Mouse (Mus musculus) small intestine, adult 2 months (tissue): ENCODE data around the gene Gm11060. TPM values are rescaled to one million over a fixed set of nuclear protein-coding genes. Genes with fewer than 3 reads are reported as not detected.

Source experiments
- H3K27ac ChIP-seq: fragments of 200-500 bp; 2 replicates; pipeline ENCODE4 v1.5.1; 2012; ENCODE audit warnings: low read depth, low read length, control low read depth, inconsistent platforms; ENCODE audit not compliant: insufficient read depth
- H3K27me3 ChIP-seq: fragments of 200-500 bp; 2 replicates; pipeline ENCODE4 v1.6.1; 2012; ENCODE audit warnings: mild to moderate bottlenecking, moderate library complexity, low read length, inconsistent platforms; ENCODE audit not compliant: control insufficient read depth, insufficient read depth
- H3K36me3 ChIP-seq: fragments of 200-500 bp; 2 replicates; pipeline ENCODE4 v1.6.1; 2012; ENCODE audit warnings: mild to moderate bottlenecking, low read length, control low read depth, inconsistent platforms; ENCODE audit not compliant: control insufficient read depth, insufficient read depth
- H3K4me1 ChIP-seq: fragments of 200-500 bp; 2 replicates; pipeline ENCODE4 v1.6.1; 2012; ENCODE audit warnings: low read length, inconsistent platforms, mixed read lengths; ENCODE audit not compliant: control insufficient read depth, insufficient read depth, insufficient read length
- H3K4me3 ChIP-seq: fragments of 200-500 bp; 2 replicates; pipeline ENCODE4 v1.5.1; 2012; ENCODE audit warnings: low read depth, mild to moderate bottlenecking, control low read depth, inconsistent platforms, low read length, moderate library complexity
- CTCF ChIP-seq: fragments of 200-500 bp; IDR thresholded peaks from 2 replicates; pipeline ENCODE4 v1.5.1; 2012; ENCODE audit warnings: low read depth, mild to moderate bottlenecking, control low read depth, inconsistent platforms, low read length, moderate library complexity, mixed read lengths; ENCODE audit not compliant: insufficient replicate concordance, insufficient read length; ENCODE audit errors: extremely low read depth
- POLR2A ChIP-seq: fragments of 200-500 bp; IDR thresholded peaks from 2 replicates; pipeline ENCODE4 v1.6.1; 2012; ENCODE audit warnings: low read depth, mild to moderate bottlenecking, control low read depth, inconsistent platforms, low read length, moderate library complexity
- WGBS: fragments of 180-500 bp; shearing (Covaris S2); methylation state at CpG from one replicate; pipeline ENCODE4 v1.1.7; 2018; 5-methylcytosine and 5-hydroxymethylcytosine counted together
- polyA plus RNA-seq: library from polyadenylated mRNA; depleted of rRNA; stranded (reverse); fragments of >200 nt; gene quantifications from 2 replicates; pipeline ENCODE4 v1.2.3, GENCODE M21; 2012

The Gm11060 gene
- polyA plus RNA-seq, 1 experiment: not detected

DNA sequence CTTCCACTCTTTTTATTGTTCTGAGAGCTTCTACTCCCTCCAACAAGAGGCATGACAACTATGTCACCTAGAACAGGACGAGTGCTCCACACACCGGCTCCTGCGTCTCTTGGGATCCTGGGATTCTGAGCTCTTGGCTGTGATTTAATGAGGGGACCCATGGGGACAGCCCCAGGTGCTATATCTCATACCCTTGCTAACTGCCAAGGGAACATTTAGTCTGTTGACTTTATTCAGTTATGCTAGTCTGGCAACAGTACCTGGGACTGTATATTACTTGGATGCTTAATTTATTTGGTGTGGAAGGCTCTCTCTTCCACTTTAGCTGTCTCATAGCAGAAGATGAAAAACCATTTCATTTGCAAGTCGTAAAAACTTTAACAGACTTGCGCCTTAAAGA, 16.0 kb upstream of the Gm11060 start:
- Histone ChIP-seq H3K4me1 (no peaks in the 10 kb centered on the region), H3K27me3 (no peaks in the 10 kb centered on the region; the same call in 1 of the 2 replicates), H3K36me3 (no peaks in the 10 kb centered on the region), H3K27ac (no peak overlapping the region), H3K4me3 (no peak overlapping the region)
- 71% methylated on average over 5 of the region's 5 CpGs for WGBS
- TF ChIP-seq CTCF: no peak
- no peak for TF ChIP-seq POLR2A

DNA sequence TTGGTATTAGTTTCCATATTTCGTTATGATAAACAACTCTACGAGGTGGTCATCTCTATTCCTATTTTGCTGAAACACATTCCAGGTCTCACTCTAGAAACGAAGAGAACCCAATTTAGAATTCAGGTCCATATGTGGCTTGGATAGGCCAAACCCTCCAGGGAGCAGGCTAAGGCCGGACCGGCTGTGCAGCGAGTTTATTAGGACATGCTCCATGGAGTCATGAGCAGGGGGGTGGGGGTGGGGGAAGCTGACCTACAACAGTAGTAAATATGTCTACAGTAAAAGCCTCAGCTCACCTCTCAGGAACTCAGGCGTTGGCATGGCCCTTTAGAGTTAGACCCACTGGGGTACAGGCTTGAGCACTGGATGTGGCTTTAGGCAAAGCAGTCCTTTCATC, 14.7 kb upstream of the Gm11060 start:
- no peaks in the 10 kb centered on the region for H3K4me1 ChIP-seq
- H3K36me3 ChIP-seq: no peaks in the 10 kb centered on the region
- H3K27ac ChIP-seq: no peak overlapping the region
- H3K4me3 ChIP-seq: no peak overlapping the region
- 85% methylated on average over 7 of the region's 7 CpGs for WGBS
- TF ChIP-seq POLR2A (no peak), CTCF (no peak)
- H3K27me3 ChIP-seq: no peaks in the 10 kb centered on the region

DNA sequence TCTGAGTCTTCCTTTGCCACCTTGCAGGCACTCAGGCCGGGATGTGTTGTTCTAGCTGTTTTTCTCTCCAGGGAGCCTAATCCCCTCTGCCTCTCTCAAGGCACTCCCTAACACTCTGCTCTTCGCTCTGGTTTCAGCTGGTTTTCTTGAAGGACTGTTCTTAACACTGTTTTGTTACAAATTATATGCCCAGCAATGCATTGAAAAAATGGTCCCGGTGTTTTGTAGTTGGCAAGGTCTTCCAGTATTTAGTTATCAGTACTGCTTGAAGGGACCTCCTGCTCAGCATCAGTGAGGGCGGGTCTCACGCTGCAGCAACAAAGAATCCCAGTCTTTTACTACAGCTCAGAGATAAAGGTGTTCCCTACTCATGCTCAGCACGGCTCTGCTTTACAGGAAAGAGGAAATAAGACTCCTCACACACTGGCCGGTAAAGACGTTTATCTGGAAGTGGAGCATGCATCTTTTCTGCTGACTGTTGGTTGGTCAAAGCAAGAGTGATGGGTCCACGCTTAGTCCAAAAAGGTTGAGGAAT, 9.5 kb upstream of the Gm11060 start:
- WGBS: 26% methylated on average over 9 of the region's 9 CpGs

DNA sequence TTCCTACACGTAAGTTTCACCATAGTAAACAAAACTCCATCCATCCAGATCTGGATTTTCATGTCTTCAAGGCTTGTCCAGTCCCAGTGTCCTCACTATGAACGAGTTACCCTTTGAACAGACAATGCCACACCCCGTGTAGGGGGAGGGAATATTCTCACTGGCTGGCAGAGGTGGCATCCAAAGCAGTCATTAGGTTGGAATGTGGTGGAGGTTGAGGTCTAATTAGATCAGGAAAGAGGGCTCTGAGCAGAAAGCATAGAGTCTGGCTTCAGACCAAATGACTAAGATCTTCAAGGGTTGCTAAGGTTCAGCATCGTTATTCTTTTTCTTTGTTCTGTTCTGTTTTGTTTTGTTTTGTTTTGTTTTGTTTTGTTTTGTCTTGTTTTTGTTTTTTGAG, 7.8 kb upstream of the Gm11060 start:
- Histone ChIP-seq H3K4me3 (no peak overlapping the region), H3K36me3 (no peaks in the 10 kb centered on the region), H3K27ac (no peak overlapping the region), H3K4me1 (no peaks in the 10 kb centered on the region), H3K27me3 (no peaks in the 10 kb centered on the region; the same call in 1 of the 2 replicates)
- no peak for TF ChIP-seq CTCF
- TF ChIP-seq POLR2A: no peak
- WGBS: 65% methylated on average over 4 of the region's 4 CpGs

More for the DNA sequence above, 9.5 kb upstream of the Gm11060 start:
- Histone ChIP-seq H3K36me3 (no peaks in the 10 kb centered on the region), H3K27me3 (no peaks in the 10 kb centered on the region; the same call in 1 of the 2 replicates), H3K4me3 (no peak overlapping the region), H3K4me1 (no peaks in the 10 kb centered on the region), H3K27ac (no peak overlapping the region)
- no peak for TF ChIP-seq CTCF
- no peak for TF ChIP-seq POLR2A

DNA sequence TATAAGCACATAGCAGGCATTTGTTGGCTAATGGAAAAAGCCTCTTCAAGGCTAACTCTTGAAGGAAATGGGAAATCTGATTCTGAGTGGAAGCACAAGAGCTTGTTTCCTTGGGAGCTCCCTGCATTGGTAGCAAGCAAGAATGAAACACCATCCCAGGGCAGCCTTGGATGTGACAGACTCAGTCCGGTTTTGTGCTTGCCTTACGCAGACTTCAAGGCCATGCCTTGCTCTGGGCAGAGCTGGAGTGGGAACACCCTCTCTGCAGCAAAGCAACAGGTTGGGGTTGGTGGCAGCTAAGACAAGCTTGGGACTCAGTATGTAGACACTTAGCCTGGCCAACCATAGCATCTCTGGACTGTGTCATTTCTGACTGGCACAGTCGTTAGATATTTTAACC, 5.7 kb upstream of the Gm11060 start:
- Histone ChIP-seq H3K4me1 (no peaks in the 10 kb centered on the region), H3K27me3 (no peaks in the 10 kb centered on the region; the same call in 1 of the 2 replicates), H3K27ac (no peak overlapping the region), H3K36me3 (no peaks in the 10 kb centered on the region), H3K4me3 (no peak overlapping the region)
- TF ChIP-seq POLR2A (no peak), CTCF (no peak)
- WGBS: 82% methylated on average over 3 of the region's 3 CpGs

DNA sequence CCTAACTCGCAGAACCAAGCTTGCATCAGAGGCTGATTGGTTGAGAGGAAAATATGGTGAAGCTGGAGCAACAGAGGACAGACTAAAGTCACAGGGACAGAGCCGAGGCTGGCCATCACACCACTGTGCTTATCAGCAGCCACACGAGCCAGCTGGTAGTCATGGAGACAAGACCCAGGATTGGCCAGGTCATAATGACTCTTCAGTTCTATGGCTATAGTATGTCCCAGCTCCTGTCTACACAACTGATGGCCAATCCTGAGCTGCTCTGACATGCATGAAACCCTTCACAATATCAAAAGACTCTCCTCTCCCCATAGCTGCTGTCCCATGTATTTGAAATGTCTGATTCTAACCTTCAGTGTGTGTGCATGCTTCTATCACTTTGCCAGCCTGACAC, 3.8 kb upstream of the Gm11060 start:
- no peak overlapping the region for H3K27ac ChIP-seq
- H3K27me3 ChIP-seq: no peaks in the 10 kb centered on the region
- TF ChIP-seq POLR2A: no peak
- no peak for TF ChIP-seq CTCF
- no peaks in the 10 kb centered on the region for H3K4me1 ChIP-seq
- H3K4me3 ChIP-seq: no peak overlapping the region
- no peaks in the 10 kb centered on the region for H3K36me3 ChIP-seq
- 53% methylated on average over 3 of the region's 3 CpGs for WGBS

DNA sequence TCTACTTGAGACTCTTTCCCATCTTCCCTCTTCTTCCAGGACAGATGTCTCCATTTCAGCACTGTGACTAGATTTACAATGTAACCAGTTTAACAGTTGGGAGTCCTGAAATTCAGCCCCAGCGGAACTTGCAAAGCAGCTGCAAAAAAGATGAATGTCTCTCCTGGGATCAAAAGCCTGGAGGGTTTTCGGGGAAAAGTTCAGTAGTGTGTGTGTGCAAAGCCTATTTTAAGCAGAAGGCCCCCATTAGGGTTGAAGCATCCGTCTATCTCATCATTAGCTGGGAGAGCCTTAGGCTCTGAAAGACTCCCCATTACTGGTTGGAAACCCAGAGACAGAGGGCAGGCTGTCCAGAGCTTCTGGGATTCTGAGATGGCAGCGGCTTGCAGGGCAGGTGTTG, 2.7 kb upstream of the Gm11060 start:
- H3K27me3 ChIP-seq: no peaks in the 10 kb centered on the region
- H3K27ac ChIP-seq: no peak overlapping the region
- WGBS: 86% methylated on average over 4 of the region's 4 CpGs
- TF ChIP-seq POLR2A (no peak), CTCF (no peak)
- no peak overlapping the region for H3K4me3 ChIP-seq
- H3K4me1 ChIP-seq: no peaks in the 10 kb centered on the region
- no peaks in the 10 kb centered on the region for H3K36me3 ChIP-seq
